Mouse (Mus musculus): ENCODE measurements around the gene Btbd35f11. TPM values are rescaled to one million over a fixed set of nuclear protein-coding genes. Genes with fewer than 3 reads are reported as not detected.
"Not testable (repeated sequence)": the region's sequence is repeated elsewhere in the genome, so short reads cannot be mapped to it uniquely, and the experiment has no call there.

Gene Btbd35f11
- not detected in 2 replicates for polyA plus RNA-seq (2016; fragmentation: Nextera tagmentation; extraction: Ambion mirVana)

DNA sequence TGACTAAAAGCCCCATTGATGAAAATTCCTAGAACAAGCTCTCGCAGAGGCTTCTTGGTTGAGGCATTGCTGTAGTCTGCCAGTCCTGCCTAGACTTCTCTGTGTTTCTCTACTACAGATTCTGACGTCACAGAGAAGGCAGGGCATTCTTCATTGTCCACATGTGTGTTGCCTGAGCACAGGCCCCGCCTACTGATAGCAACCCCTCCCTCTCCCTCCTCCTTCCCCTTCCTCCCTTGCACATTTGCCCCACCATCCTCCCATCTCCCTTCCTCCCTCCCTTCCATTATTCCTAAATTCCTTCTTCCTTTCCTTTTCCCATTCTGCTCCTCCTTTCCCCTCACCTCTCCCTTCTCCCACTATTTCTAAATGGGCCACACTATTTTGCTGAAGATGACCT lies at the start of gene Btbd35f11:
Gene Btbd35f11 (minus strand): TSS at position 101 of the 400 bp plus-strand sequence.
- not testable (repeated sequence) for H3K4me1 ChIP-seq; DNase-seq (ENCODE audit: low spot score); H3K27me3 ChIP-seq (replicated peaks; ENCODE audit: low read depth, poor library complexity, severe bottlenecking); H3K4me3 ChIP-seq; H3K36me3 ChIP-seq (replicated peaks); H3K9me3 ChIP-seq; H3K27ac ChIP-seq (replicated peaks)
- WGBS: 52% methylated on average over 2 of the region's 3 CpGs

DNA sequence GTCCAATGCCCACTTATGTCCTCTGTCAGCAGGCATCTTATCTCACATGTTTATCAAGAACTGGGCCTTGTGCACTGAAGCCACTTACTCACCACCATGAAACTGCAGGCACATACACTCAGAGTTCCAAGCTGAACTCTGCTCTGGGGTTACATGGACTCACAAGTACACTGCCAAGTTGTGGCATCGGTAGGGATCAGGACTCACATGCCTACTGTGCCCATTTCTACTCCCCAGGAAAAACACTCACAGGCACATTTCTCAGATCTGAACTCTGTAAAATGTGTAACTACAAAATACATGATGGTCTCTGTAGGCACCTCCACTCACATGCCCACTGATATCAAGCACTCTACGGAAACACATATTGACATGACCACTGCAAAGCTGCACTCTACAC lies 33.5 kb downstream of the Btbd35f11 start:
- H3K36me3 ChIP-seq (replicated peaks); H3K9me3 ChIP-seq; H3K4me1 ChIP-seq; DNase-seq (ENCODE audit: low spot score); H3K27ac ChIP-seq (replicated peaks); H3K4me3 ChIP-seq; H3K27me3 ChIP-seq (replicated peaks; ENCODE audit: low read depth, poor library complexity, severe bottlenecking): not testable (repeated sequence)
- 94% methylated on average over 1 of the region's 2 CpGs for WGBS

Other genes starting within 250 kb of the Btbd35f11 start
- not detected in 2 replicates for gene Btbd35f24, start 247.9 kb downstream of the Btbd35f11 start, polyA plus RNA-seq (2016; fragmentation: Nextera tagmentation; extraction: Ambion mirVana)

Data from embryonic facial prominence, embryonic 10.5 days (tissue).